Comparison of ENCODE assay signal across 21 mouse cellular contexts in the genomic region with DNA sequence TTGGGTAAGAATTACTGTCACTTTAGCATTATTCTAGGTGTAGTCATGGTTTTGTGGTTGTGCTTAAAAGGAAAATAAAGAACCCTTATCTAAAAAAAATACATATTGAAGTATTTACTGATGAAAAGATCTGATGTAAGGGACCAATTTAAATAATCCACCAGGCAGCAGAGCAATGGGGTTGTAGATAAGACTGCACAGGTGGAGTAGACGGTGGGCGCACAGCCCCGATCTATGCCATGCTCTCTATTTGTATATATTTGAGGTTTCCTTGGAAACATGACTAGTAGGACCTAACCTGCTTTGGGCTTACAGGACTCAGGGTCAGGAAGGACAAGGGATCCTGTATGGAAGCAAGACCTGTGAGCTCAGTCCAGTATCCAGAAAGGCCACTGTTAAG. TPM values are rescaled to one million over a fixed set of nuclear protein-coding genes. Genes with fewer than 3 reads are reported as not detected.
A peak's percentile ranks its signal among the peaks of the same experiment; 100 is the strongest.
DNase-seq lines count a peak whose midpoint lies in the region; ATAC-seq and TF ChIP-seq lines count a peak whose summit lies in the region.
"Had no signal": no experiment of that assay in that cellular context is flagged by ENCODE, and none has a peak within 500 bp of the region (broad histone marks: within the 10 kb centered on the region; RNA-seq: fewer than 3 reads in every experiment).

No protein-coding gene starts in this region.

- peak overlapping the region; percentile 70; the same call in 1 of the 2 replicates for H3K27ac ChIP-seq in heart, embryonic 11.5 days (ENCODE audit: low read depth, low read length)
- peak overlapping the region; percentile 44; the same call in 1 of the 2 replicates for H3K27ac ChIP-seq in hindbrain, embryonic 13.5 days
- H3K27ac ChIP-seq in hindbrain, embryonic 11.5 days (ENCODE audit: low read depth, low read length) = no peak overlapping the region
- H3K27ac ChIP-seq in lung, postnatal 0 days (ENCODE audit: low read length) = no peak overlapping the region
- H3K27ac ChIP-seq: hindbrain, embryonic 14.5 days; kidney, embryonic 15.5 days; limb, embryonic 10.5 days had no signal

- no peak for TF ChIP-seq POLR2A in lung, adult 2 months (IDR thresholded peaks at IDR 0.05; ENCODE audit: borderline replicate concordance, extremely low read depth, low read depth, low read length)

- no peak overlapping the region for H3K9ac ChIP-seq in heart, embryonic 11.5 days (ENCODE audit: low read depth, low read length)
- H3K9ac ChIP-seq in hindbrain, embryonic 13.5 days = no peak overlapping the region
- no peak overlapping the region for H3K9ac ChIP-seq in hindbrain, embryonic 11.5 days (ENCODE audit: low read depth, low read length)
- no peak overlapping the region for H3K9ac ChIP-seq in lung, postnatal 0 days (replicated peaks; ENCODE audit: low read depth)
- H3K9ac ChIP-seq: hindbrain, embryonic 14.5 days; kidney, embryonic 15.5 days; midbrain, embryonic 15.5 days had no signal

- no peaks in the 10 kb centered on the region for H3K36me3 ChIP-seq in heart, embryonic 11.5 days (ENCODE audit: control insufficient read depth, insufficient read depth, low read length)
- 0 out of 2 replicates have a peak, but pooled peaks cover 3% of the 10 kb centered on the region for H3K36me3 ChIP-seq in hindbrain, embryonic 13.5 days
- no peaks in the 10 kb centered on the region for H3K36me3 ChIP-seq in hindbrain, embryonic 11.5 days (ENCODE audit: control insufficient read depth, insufficient read depth, low read length)
- H3K36me3 ChIP-seq in lung, postnatal 0 days (ENCODE audit: insufficient read depth, low read length) = no peaks in the 10 kb centered on the region
- H3K36me3 ChIP-seq: kidney, embryonic 15.5 days; midbrain, embryonic 15.5 days had no signal

- no peak for ATAC-seq in heart, embryonic 11.5 days (replicated peaks; ENCODE audit: insufficient number of reproducible peaks, low FRiP score, low TSS enrichment)
- no peak for ATAC-seq in hindbrain, embryonic 13.5 days (ENCODE audit: low FRiP score)
- ATAC-seq in hindbrain, embryonic 11.5 days (ENCODE audit: low FRiP score) = no peak
- ATAC-seq in lung, postnatal 0 days = no peak; the same call in 1 of the 2 replicates
- ATAC-seq: midbrain, embryonic 15.5 days had no signal

- no peak overlapping the region for H3K4me2 ChIP-seq in heart, embryonic 11.5 days
- H3K4me2 ChIP-seq in hindbrain, embryonic 13.5 days = no peak overlapping the region
- no peak overlapping the region for H3K4me2 ChIP-seq in hindbrain, embryonic 11.5 days (replicated peaks; ENCODE audit: low read depth, low read length)
- no peak overlapping the region for H3K4me2 ChIP-seq in lung, postnatal 0 days (replicated peaks; ENCODE audit: low read depth, low read length)
- H3K4me2 ChIP-seq: hindbrain, embryonic 14.5 days; kidney, embryonic 15.5 days; midbrain, embryonic 15.5 days had no signal

- peaks cover 30% of the 10 kb centered on the region for H3K4me1 ChIP-seq in heart, embryonic 11.5 days (ENCODE audit: control insufficient read depth, insufficient read depth, low read length)
- peaks cover 62% of the 10 kb centered on the region for H3K4me1 ChIP-seq in hindbrain, embryonic 13.5 days (replicated peaks)
- no peaks in the 10 kb centered on the region for H3K4me1 ChIP-seq in hindbrain, embryonic 11.5 days (replicated peaks; ENCODE audit: control insufficient read depth, insufficient read depth, low read length)
- no peaks in the 10 kb centered on the region for H3K4me1 ChIP-seq in lung, postnatal 0 days (ENCODE audit: insufficient read depth, low read depth, low read length)
- peaks cover 3% of the 10 kb centered on the region; the same call in 1 of the 2 replicates for H3K4me1 ChIP-seq in lung, adult 2 months (ENCODE audit: control insufficient read depth, insufficient read depth, low read length)

- 0 out of 2 replicates have a peak, but pooled peaks have one; percentile 15 for TF ChIP-seq EP300 in lung, postnatal 0 days (IDR thresholded peaks at IDR 0.05)

- no peaks in the 10 kb centered on the region for H3K27me3 ChIP-seq in heart, embryonic 11.5 days (ENCODE audit: control insufficient read depth, insufficient read depth, low read length)
- H3K27me3 ChIP-seq in hindbrain, embryonic 13.5 days = no peaks in the 10 kb centered on the region
- no peaks in the 10 kb centered on the region for H3K27me3 ChIP-seq in hindbrain, embryonic 11.5 days (ENCODE audit: control insufficient read depth, insufficient read depth, low read length)
- no peaks in the 10 kb centered on the region for H3K27me3 ChIP-seq in lung, postnatal 0 days (replicated peaks; ENCODE audit: insufficient read depth, low read length)
- H3K27me3 ChIP-seq: midbrain, embryonic 15.5 days had no signal

- no peak for DNase-seq in heart, adult 18-20 months
- no peak for DNase-seq in hindbrain, embryonic 11.5 days (ENCODE audit: low spot score)
- DNase-seq in lung, postnatal 0 days (ENCODE audit: low spot score) = no peak
- no peak for DNase-seq in lung, adult 2 months
- no peak for DNase-seq in urinary bladder, adult 18-20 months (ENCODE audit: low spot score in 2 of 2)
- DNase-seq: adrenal gland, postnatal 10 days; cerebellum, adult 11 months; cerebellum, postnatal 25 days; gastrocnemius, postnatal 14 days; thymus, adult 2 months had no signal

- no peak for TF ChIP-seq CTCF in lung, postnatal 0 days (IDR thresholded peaks at IDR 0.05)
- TF ChIP-seq CTCF in lung, adult 2 months (IDR thresholded peaks at IDR 0.05; ENCODE audit: insufficient read depth, low read length) = no peak

- no peaks in the 10 kb centered on the region for H3K9me3 ChIP-seq in heart, embryonic 11.5 days (replicated peaks; ENCODE audit: control insufficient read depth, low read length)
- H3K9me3 ChIP-seq in hindbrain, embryonic 13.5 days = no peaks in the 10 kb centered on the region
- H3K9me3 ChIP-seq in hindbrain, embryonic 11.5 days (ENCODE audit: control insufficient read depth, low read length) = no peaks in the 10 kb centered on the region
- no peaks in the 10 kb centered on the region for H3K9me3 ChIP-seq in lung, postnatal 0 days (ENCODE audit: low read length)
- H3K9me3 ChIP-seq: kidney, embryonic 15.5 days; limb, embryonic 10.5 days; midbrain, embryonic 15.5 days had no signal

- no peak overlapping the region for H3K4me3 ChIP-seq in heart, embryonic 11.5 days (ENCODE audit: low read depth, low read length)
- no peak overlapping the region for H3K4me3 ChIP-seq in hindbrain, embryonic 13.5 days
- no peak overlapping the region for H3K4me3 ChIP-seq in hindbrain, embryonic 11.5 days (ENCODE audit: low read depth, low read length)
- H3K4me3 ChIP-seq in lung, postnatal 0 days (ENCODE audit: low read depth, low read length) = no peak overlapping the region
- no peak overlapping the region for H3K4me3 ChIP-seq in lung, adult 2 months (replicated peaks; ENCODE audit: extremely low read depth, low read depth, low read length)
- H3K4me3 ChIP-seq: kidney, embryonic 15.5 days; limb, embryonic 10.5 days; midbrain, embryonic 15.5 days had no signal

- WGBS in heart, embryonic 11.5 days (ENCODE audit: insufficient replicate concordance) = 88% methylated on average over 3 of the region's 3 CpGs
- 97% methylated on average over 3 of the region's 3 CpGs for WGBS in hindbrain, embryonic 13.5 days
- 95% methylated on average over 3 of the region's 3 CpGs for WGBS in hindbrain, embryonic 11.5 days
- 54% methylated on average over 3 of the region's 3 CpGs for WGBS in lung, postnatal 0 days
- WGBS in lung, adult 2 months = 73% methylated on average over 3 of the region's 3 CpGs

RNA-seq across cellular contexts. Expression of gene Bcl11a, which starts 31.5 kb away (rescaled TPM):
- 19.1 and 21.7 TPM in 2 replicates for polyA plus RNA-seq in heart, embryonic 11.5 days (2014; fragmentation: Nextera tagmentation; extraction: Ambion mirVana)
- 1 to 10 TPM; 2.1 to 2.6 TPM for total RNA-seq in heart, adult 18-20 months (2021)
- polyA plus RNA-seq in hindbrain, embryonic 13.5 days (2015; fragmentation: Nextera tagmentation; extraction: Ambion mirVana) = 116 and 129 TPM in 2 replicates
- polyA plus RNA-seq in hindbrain, embryonic 11.5 days (2014; fragmentation: Nextera tagmentation; extraction: Ambion mirVana) = 66.6 and 71.7 TPM in 2 replicates
- 2.4 and 2.6 TPM in 2 replicates for polyA plus RNA-seq in lung, postnatal 0 days (2015; fragmentation: Nextera tagmentation; extraction: Ambion mirVana)
- 0.96 and 1.5 TPM in 2 replicates for polyA plus RNA-seq in lung, adult 2 months (2012; rRNA removed)
- polyA plus RNA-seq: C2C12 had no signal

RNA-seq across cellular contexts. Expression of gene A830031A19Rik, which starts 34.5 kb away (rescaled TPM):
- polyA plus RNA-seq in heart, embryonic 11.5 days (2014; fragmentation: Nextera tagmentation; extraction: Ambion mirVana) = not detected in 2 replicates
- total RNA-seq in heart, adult 18-20 months (2021) = not detected
- 0.23 TPM in 1 of 2 replicates, not detected in the other for polyA plus RNA-seq in hindbrain, embryonic 13.5 days (2015; fragmentation: Nextera tagmentation; extraction: Ambion mirVana)
- polyA plus RNA-seq in hindbrain, embryonic 11.5 days (2014; fragmentation: Nextera tagmentation; extraction: Ambion mirVana) = not detected in 2 replicates
- not detected in 2 replicates for polyA plus RNA-seq in lung, postnatal 0 days (2015; fragmentation: Nextera tagmentation; extraction: Ambion mirVana)
- not detected in 2 replicates for polyA plus RNA-seq in lung, adult 2 months (2012; rRNA removed)
- total RNA-seq: adrenal gland, postnatal 10 days; gastrocnemius, postnatal 14 days; megakaryocyte progenitor cell, adult 5-6 weeks had no signal
- polyA plus RNA-seq: C2C12; hindbrain, embryonic 14.5 days; intestine, embryonic 16.5 days; kidney, embryonic 15.5 days; limb, embryonic 10.5 days; liver, embryonic 16.5 days; small intestine, adult 2 months; thymus, adult 2 months had no signal

Comparison
In these comparisons a context has a peak if more than half of its experiments do, and no peak if none do; other contexts are left out.
1. H3K27ac ChIP-seq: peak in heart, embryonic 11.5 days (single experiment) and hindbrain, embryonic 13.5 days (single experiment); none in hindbrain, embryonic 11.5 days (single experiment) and lung, postnatal 0 days (single experiment).